8 mouse cellular contexts compared by ENCODE assay signal in the genomic region with DNA sequence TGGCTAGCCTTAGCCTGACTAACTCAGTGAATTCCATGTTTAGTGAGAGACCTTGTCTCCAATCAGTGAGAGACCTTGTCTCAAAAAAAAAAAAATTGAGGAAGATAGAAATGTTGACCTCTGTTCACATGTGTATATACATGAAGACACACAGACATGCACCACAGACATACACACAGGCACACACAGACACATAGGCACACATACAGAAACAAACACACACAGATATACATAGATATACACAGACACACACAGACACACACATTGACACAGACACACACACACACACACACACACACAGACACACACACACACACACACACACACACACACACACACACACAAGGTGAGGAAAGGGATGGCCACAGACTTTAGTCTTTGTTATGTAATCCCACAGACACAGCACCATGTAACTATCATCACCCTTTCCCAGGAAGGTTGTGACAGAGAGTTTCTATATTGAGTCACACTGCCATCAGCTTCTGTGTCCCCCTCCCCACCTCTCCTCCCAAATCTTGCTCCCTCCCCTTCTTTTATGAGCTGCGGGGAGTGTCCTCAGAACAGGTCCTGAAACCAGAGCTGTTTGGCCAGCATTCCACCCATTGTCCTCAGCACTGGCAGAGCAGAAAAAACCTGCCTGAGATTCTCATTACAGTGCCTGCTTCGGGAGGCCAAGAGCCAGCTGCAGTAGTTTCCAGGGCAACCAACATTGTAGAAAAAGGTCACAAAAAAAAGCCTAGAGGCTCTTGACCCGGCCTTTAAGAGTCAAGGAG.
DNase-seq lines count a peak whose midpoint lies in the region; ATAC-seq lines count a peak whose summit lies in the region.

No protein-coding gene starts in this region.

- H3K9me3 ChIP-seq in forebrain, embryonic 11.5 days (ENCODE audit: control insufficient read depth, low read length): no peaks in the 10 kb centered on the region
- no peaks in the 10 kb centered on the region for H3K9me3 ChIP-seq in hindbrain, embryonic 15.5 days

- H3K4me2 ChIP-seq in forebrain, embryonic 11.5 days (ENCODE audit: low read depth, low read length, severe bottlenecking): no peak overlapping the region
- H3K4me2 ChIP-seq in hindbrain, embryonic 15.5 days: no peak overlapping the region

- DNase-seq in ZHBTc4 (ENCODE audit: low read depth, low spot score): peak; percentile 76
- DNase-seq in forebrain, embryonic 11.5 days (ENCODE audit: low spot score): peak; percentile 61
- no peak for DNase-seq in urinary bladder, postnatal 4 days (ENCODE audit: low spot score in 2 of 2)
- no peak for DNase-seq in testis, postnatal 14 days (ENCODE audit: low spot score)
- DNase-seq in layer of hippocampus, postnatal 10 days (ENCODE audit: low spot score in 2 of 2): no peak
- DNase-seq in right cerebral cortex, adult 2 months (ENCODE audit: low spot score in 2 of 2): no peak

- no peaks in the 10 kb centered on the region for H3K4me1 ChIP-seq in forebrain, embryonic 11.5 days (replicated peaks; ENCODE audit: control insufficient read depth, insufficient read depth, low read length)
- 0 out of 2 replicates have a peak, but pooled peaks cover 5% of the 10 kb centered on the region for H3K4me1 ChIP-seq in hindbrain, embryonic 15.5 days (replicated peaks)

- peak; percentile 86 for ATAC-seq in forebrain, embryonic 11.5 days (replicated peaks; ENCODE audit: low FRiP score)
- peak; percentile 66; the same call in 1 of the 2 replicates for ATAC-seq in hindbrain, embryonic 15.5 days (ENCODE audit: low FRiP score, low read depth)
- ATAC-seq in megakaryocyte progenitor cell, adult 5-6 weeks (replicated peaks; ENCODE audit: poor library complexity): peak; percentile 84

- 0% methylated on average over 3 of the region's 3 CpGs for WGBS in forebrain, embryonic 11.5 days
- 1% methylated on average over 3 of the region's 3 CpGs for WGBS in hindbrain, embryonic 15.5 days

- H3K27ac ChIP-seq in forebrain, embryonic 11.5 days (ENCODE audit: low read depth, low read length): no peak overlapping the region
- no peak overlapping the region for H3K27ac ChIP-seq in hindbrain, embryonic 15.5 days (replicated peaks)

- no peaks in the 10 kb centered on the region for H3K27me3 ChIP-seq in forebrain, embryonic 11.5 days (ENCODE audit: control insufficient read depth, insufficient read depth, low read length)
- no peaks in the 10 kb centered on the region for H3K27me3 ChIP-seq in hindbrain, embryonic 15.5 days

- no peaks in the 10 kb centered on the region for H3K36me3 ChIP-seq in forebrain, embryonic 11.5 days (ENCODE audit: control insufficient read depth, insufficient read depth, low read length)
- no peaks in the 10 kb centered on the region for H3K36me3 ChIP-seq in hindbrain, embryonic 15.5 days

- H3K9ac ChIP-seq in forebrain, embryonic 11.5 days (ENCODE audit: low read length): no peak overlapping the region
- no peak overlapping the region for H3K9ac ChIP-seq in hindbrain, embryonic 15.5 days

- no peak overlapping the region for H3K4me3 ChIP-seq in forebrain, embryonic 11.5 days (ENCODE audit: low read depth, low read length)
- H3K4me3 ChIP-seq in hindbrain, embryonic 15.5 days: no peak overlapping the region

Comparison
In these comparisons a context has a peak if more than half of its experiments do, and no peak if none do; other contexts are left out.
1. DNase-seq: peak in ZHBTc4 (single experiment) and forebrain, embryonic 11.5 days (single experiment); none in urinary bladder, postnatal 4 days (0 of 2), testis, postnatal 14 days (single experiment), layer of hippocampus, postnatal 10 days (0 of 2) and right cerebral cortex, adult 2 months (0 of 2).
2. Peak in every context shown above with its lines, with median percentiles within 50 percentile points of each other: ATAC-seq.